Comparison of ENCODE assay signal across 11 mouse cellular contexts in the genomic region with DNA sequence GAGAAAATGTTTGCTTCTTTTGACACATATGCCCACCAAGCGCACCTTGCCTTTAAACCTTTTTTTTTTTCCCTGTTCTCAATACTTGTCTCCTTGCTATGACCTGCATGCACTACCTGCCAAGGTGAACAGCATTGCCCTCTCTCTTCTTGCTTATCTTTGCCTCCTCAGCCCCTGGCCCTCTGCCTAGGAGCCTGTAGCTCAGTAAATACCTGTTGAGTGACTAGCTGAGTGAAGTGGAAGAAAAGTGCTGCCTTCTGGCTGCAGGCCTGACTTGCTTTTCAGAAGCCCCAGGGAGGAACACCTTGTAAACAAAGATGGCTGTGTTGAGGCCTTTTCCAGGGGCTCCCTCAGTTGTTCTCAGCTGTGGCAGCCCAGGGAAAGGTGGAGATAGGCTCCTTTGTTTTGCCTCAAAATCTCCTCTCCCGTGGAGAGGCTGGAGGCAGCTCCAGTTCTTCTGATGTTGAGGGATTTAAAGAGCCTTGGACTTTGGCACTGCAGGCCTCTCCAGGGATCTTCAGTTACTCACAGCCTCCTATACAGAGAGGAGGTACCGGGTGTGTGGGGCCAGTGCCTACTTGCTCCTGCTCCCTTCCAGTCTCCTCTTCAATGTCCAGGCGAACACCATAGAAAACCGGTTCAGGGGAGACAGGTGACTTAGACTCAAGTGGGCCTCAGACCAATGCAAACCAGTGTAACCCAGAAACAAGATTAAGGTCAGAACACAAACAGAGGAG.
DNase-seq lines count a peak whose midpoint lies in the region; ATAC-seq lines count a peak whose summit lies in the region.
"Had no signal": no experiment of that assay in that cellular context is flagged by ENCODE, and none has a peak within 500 bp of the region (broad histone marks: within the 10 kb centered on the region; RNA-seq: fewer than 3 reads in every experiment).

No protein-coding gene starts in this region.

- no peaks in the 10 kb centered on the region for H3K9me3 ChIP-seq in hindbrain, embryonic 10.5 days
- H3K9me3 ChIP-seq in hindbrain, embryonic 13.5 days: 0 out of 2 replicates have a peak, but pooled peaks cover under 1% of the 10 kb centered on the region
- no peaks in the 10 kb centered on the region for H3K9me3 ChIP-seq in lung, embryonic 15.5 days
- no peaks in the 10 kb centered on the region for H3K9me3 ChIP-seq in embryonic facial prominence, embryonic 10.5 days
- H3K9me3 ChIP-seq: limb, embryonic 15.5 days had no signal

- H3K4me3 ChIP-seq in hindbrain, embryonic 10.5 days: no peak overlapping the region
- no peak overlapping the region for H3K4me3 ChIP-seq in hindbrain, embryonic 13.5 days
- no peak overlapping the region for H3K4me3 ChIP-seq in lung, embryonic 15.5 days
- H3K4me3 ChIP-seq in embryonic facial prominence, embryonic 10.5 days: no peak overlapping the region
- H3K4me3 ChIP-seq: limb, embryonic 15.5 days had no signal

- H3K4me1 ChIP-seq in hindbrain, embryonic 10.5 days (replicated peaks): peaks cover 8% of the 10 kb centered on the region
- H3K4me1 ChIP-seq in hindbrain, embryonic 13.5 days (replicated peaks): peaks cover 9% of the 10 kb centered on the region
- H3K4me1 ChIP-seq in lung, embryonic 15.5 days: peaks cover 26% of the 10 kb centered on the region
- H3K4me1 ChIP-seq in embryonic facial prominence, embryonic 10.5 days: peaks cover 11% of the 10 kb centered on the region

- no peaks in the 10 kb centered on the region for H3K36me3 ChIP-seq in hindbrain, embryonic 10.5 days
- H3K36me3 ChIP-seq in hindbrain, embryonic 13.5 days: no peaks in the 10 kb centered on the region
- no peaks in the 10 kb centered on the region for H3K36me3 ChIP-seq in lung, embryonic 15.5 days
- no peaks in the 10 kb centered on the region for H3K36me3 ChIP-seq in embryonic facial prominence, embryonic 10.5 days (replicated peaks)
- H3K36me3 ChIP-seq: limb, embryonic 15.5 days had no signal

- no peak for ATAC-seq in hindbrain, embryonic 13.5 days (ENCODE audit: low FRiP score)
- ATAC-seq in lung, embryonic 15.5 days (ENCODE audit: borderline replicate concordance, extremely low read depth, low FRiP score, low TSS enrichment): 0 out of 2 replicates have a peak, but pooled peaks have one; percentile 41
- ATAC-seq: CD4-positive, CD25-positive, alpha-beta regulatory T cell, adult 4 months; inflammation-experienced regulatory T-cells, adult 6 months had no signal

- H3K4me2 ChIP-seq in hindbrain, embryonic 13.5 days: no peak overlapping the region
- H3K4me2 ChIP-seq in lung, embryonic 15.5 days: no peak overlapping the region
- H3K4me2 ChIP-seq: limb, embryonic 15.5 days had no signal

- no peaks in the 10 kb centered on the region for H3K27me3 ChIP-seq in hindbrain, embryonic 10.5 days (ENCODE audit: insufficient read depth, poor library complexity, severe bottlenecking)
- H3K27me3 ChIP-seq in hindbrain, embryonic 13.5 days: no peaks in the 10 kb centered on the region
- no peaks in the 10 kb centered on the region for H3K27me3 ChIP-seq in lung, embryonic 15.5 days
- H3K27me3 ChIP-seq in embryonic facial prominence, embryonic 10.5 days (replicated peaks; ENCODE audit: low read depth, poor library complexity, severe bottlenecking): no peaks in the 10 kb centered on the region
- H3K27me3 ChIP-seq: limb, embryonic 15.5 days had no signal

- DNase-seq in hindbrain, embryonic 10.5 days (ENCODE audit: low spot score): no peak
- peak; percentile 75 for DNase-seq in heart, postnatal 10 days
- DNase-seq in embryonic facial prominence, embryonic 10.5 days (ENCODE audit: low spot score): no peak
- no peak for DNase-seq in ovary, adult 18-20 months (ENCODE audit: low spot score)
- DNase-seq in embryo, embryonic 10 days (ENCODE audit: low spot score): no peak
- DNase-seq: kidney, postnatal 36 days had no signal

- intact Hi-C loops in heart, postnatal 10 days (cut with DNase I): loop anchor here (10.0 kb wide), 2 partner anchors 393 to 423 kb away; no protein-coding TSS in a partner anchor

- 0 out of 2 replicates have a peak overlapping the region, but pooled peaks have one; percentile 12 for H3K27ac ChIP-seq in hindbrain, embryonic 10.5 days
- no peak overlapping the region for H3K27ac ChIP-seq in hindbrain, embryonic 13.5 days
- H3K27ac ChIP-seq in lung, embryonic 15.5 days: peak overlapping the region; percentile 72
- H3K27ac ChIP-seq in embryonic facial prominence, embryonic 10.5 days (replicated peaks): no peak overlapping the region
- H3K27ac ChIP-seq: limb, embryonic 15.5 days had no signal

- H3K9ac ChIP-seq in hindbrain, embryonic 13.5 days: no peak overlapping the region
- no peak overlapping the region for H3K9ac ChIP-seq in lung, embryonic 15.5 days
- H3K9ac ChIP-seq: limb, embryonic 15.5 days had no signal

- WGBS in hindbrain, embryonic 10.5 days: 51% methylated on average over 5 of the region's 5 CpGs
- whole genome bisulfite sequencing in hindbrain, embryonic 13.5 days: 53% methylated on average over 5 of the region's 5 CpGs
- 53% methylated on average over 5 of the region's 5 CpGs for WGBS in lung, embryonic 15.5 days
- 51% methylated on average over 5 of the region's 5 CpGs for WGBS in embryonic facial prominence, embryonic 10.5 days

Comparison
In these comparisons a context has a peak if more than half of its experiments do, and no peak if none do; other contexts are left out.
1. H3K27ac ChIP-seq: peak in hindbrain, embryonic 10.5 days (single experiment) and lung, embryonic 15.5 days (single experiment); none in hindbrain, embryonic 13.5 days (single experiment) and embryonic facial prominence, embryonic 10.5 days (single experiment).
2. DNase-seq: peak in heart, postnatal 10 days (2 of 2); none in hindbrain, embryonic 10.5 days (single experiment), embryonic facial prominence, embryonic 10.5 days (single experiment), ovary, adult 18-20 months (single experiment) and embryo, embryonic 10 days (single experiment).